Mouse (Mus musculus) cerebellum, adult 8-10 months (tissue): ENCODE measurements at regions not wholly inside any gene's neighbourhood (a gene's known extent, or its start where the extent isn't known, plus 50 kb on each side); places are given as distances from the start of the nearest gene placed in this dataset.

Experiments used
- DNase-seq: peaks from one replicate; pipeline ENCODE4 v3.0.0; 2022

GRCm38 (mm10) chr6:41121641-41122040, 86.3 kb upstream of the 2210010C04Rik start:
- no peak for DNase-seq

- no peak for DNase-seq
Measured at GRCm38 (mm10) chr6:41119176-41119575, 83.9 kb upstream of the 2210010C04Rik start.

- DNase-seq = peak; percentile 13
Measured at GRCm38 (mm10) chr6:41118201-41118976, 83.1 kb upstream of the 2210010C04Rik start.

DNA sequence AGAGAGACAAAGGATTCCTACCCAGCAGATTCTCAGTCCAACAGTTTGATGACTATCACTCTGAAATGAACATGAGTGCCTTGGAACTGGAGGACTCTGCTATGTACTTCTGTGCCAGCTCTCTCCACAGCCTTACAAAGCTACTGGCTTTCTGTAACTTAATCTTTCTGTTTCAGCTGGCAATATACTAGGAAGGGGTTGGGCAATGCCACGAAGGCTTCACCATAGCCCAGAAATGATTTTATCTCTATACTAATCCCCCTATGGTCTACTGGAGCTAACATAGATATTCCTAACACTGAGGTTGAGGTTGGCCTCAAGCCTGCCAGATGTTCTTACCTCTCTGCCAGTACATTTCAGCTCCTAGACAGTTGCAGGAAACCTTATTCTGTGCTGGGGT, 78.6 kb upstream of the 2210010C04Rik start:
- DNase-seq = no peak

- DNase-seq = peak; percentile 7
Measured at GRCm38 (mm10) chr6:41112861-41113610, 77.7 kb upstream of the 2210010C04Rik start.

DNA sequence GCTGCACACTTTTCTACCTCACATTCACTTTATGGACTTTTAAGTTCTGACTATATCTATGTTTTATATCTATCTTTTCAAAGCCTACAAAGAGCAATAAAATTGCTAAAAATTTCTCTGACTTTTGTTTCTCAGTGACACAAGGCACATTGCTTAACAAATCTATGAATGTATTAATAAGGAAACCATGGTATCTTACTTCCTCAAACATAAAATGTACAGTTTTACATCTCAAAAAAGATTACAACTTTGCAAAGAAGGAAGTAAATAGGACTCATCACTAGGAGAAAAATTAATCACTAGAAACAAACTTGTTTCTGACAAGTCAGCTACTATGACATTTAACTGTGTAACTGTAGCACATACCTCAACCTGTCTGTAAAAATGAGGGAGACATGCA, 76.5 kb upstream of the 2210010C04Rik start:
- DNase-seq = no peak

- no peak for DNase-seq
Measured at GRCm38 (mm10) chr6:41108897-41109296, 73.6 kb upstream of the 2210010C04Rik start.

GRCm38 (mm10) chr6:41103689-41104400, 68.5 kb upstream of the 2210010C04Rik start:
- DNase-seq = no peak

DNA sequence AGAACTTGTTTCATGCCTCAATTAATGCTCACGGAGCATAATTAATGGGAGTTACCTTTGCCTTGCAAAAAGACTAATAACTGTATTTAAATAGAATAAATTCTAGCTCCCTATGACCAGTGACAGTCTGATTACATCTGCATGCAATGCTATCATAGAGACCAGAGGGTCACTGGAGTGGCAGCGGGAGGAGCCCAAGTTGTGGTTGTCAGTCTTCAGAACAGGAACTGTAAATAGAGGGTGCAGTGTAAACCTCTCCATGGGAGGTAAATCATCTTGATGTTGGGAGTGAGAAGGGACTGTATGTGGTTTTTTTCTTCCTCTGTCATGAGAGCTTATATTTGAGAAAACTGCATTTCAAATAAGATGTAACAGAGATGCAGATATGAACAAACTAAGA, 66.7 kb upstream of the 2210010C04Rik start:
- no peak for DNase-seq

DNA sequence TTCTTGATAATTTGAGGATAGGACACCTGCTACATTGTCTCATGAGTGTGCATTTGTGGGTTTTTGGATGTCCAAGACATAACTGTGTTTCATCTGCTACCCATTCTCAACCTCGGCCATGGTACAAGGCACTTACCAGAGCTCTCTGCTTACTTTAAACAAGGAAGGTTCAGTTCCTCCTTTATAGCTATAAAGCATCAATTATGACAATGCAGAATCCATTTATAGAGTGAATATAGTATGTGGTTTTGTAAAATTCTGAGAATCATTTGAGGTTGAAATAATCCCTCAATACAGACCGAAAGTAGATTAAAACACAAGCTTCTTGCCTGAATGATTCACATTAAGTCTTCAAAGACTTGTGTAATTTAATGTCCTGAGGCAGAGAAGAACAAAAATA, 64.9 kb upstream of the 2210010C04Rik start:
- DNase-seq = no peak

- DNase-seq = no peak
Measured at GRCm38 (mm10) chr6:41091177-41091829, 56.0 kb upstream of the 2210010C04Rik start.
